Mouse (Mus musculus): ENCODE measurements around the gene Eya2.

- TF ChIP-seq POLR2A (IDR thresholded peaks at IDR 0.05; ENCODE audit: low read depth, low read length) (no peak), CTCF (IDR thresholded peaks at IDR 0.05; ENCODE audit: borderline replicate concordance, insufficient read depth, low read length) (no peak)
Observed at GRCm38 (mm10) chr2:165757799-165758198, 163.0 kb downstream of the Eya2 start.
